Mouse (Mus musculus) urinary bladder, adult 2 months (tissue): ENCODE results near the gene Clec2e. TPM values are rescaled to one million over a fixed set of nuclear protein-coding genes. Genes with fewer than 3 reads are reported as not detected.
"Not testable (repeated sequence)": the region's sequence is repeated elsewhere in the genome, so short reads cannot be mapped to it uniquely, and the experiment has no call there.

ENCODE experiments used
- DNase-seq: peaks from one replicate; pipeline ENCODE4 v3.0.0; 2022; ENCODE audit warnings: low spot score
- polyA plus RNA-seq: library from polyadenylated mRNA; depleted of rRNA; stranded (reverse); fragments of >200 nt; gene quantifications from 2 replicates; pipeline ENCODE4 v1.2.3, GENCODE M21; 2012; rRNA removed

Gene Clec2e
- 0.12 and 0.18 TPM in 2 replicates for polyA plus RNA-seq

- not testable (repeated sequence) for DNase-seq
Measured at GRCm38 (mm10) chr6:129100794-129101193, at the start of gene Clec2e. Clec2e (minus strand) TSS chr6:129100913.

- no peak for DNase-seq
Measured at GRCm38 (mm10) chr6:129146812-129147211, 46.1 kb upstream of the Clec2e start.

- no peak for DNase-seq
Measured at GRCm38 (mm10) chr6:129132604-129133341, 32.1 kb upstream of the Clec2e start.

- DNase-seq, result no peak
Measured at GRCm38 (mm10) chr6:129126861-129127260, 26.1 kb upstream of the Clec2e start.

- DNase-seq, result not testable (repeated sequence)
Measured at GRCm38 (mm10) chr6:129124531-129124930, 23.8 kb upstream of the Clec2e start.

GRCm38 (mm10) chr6:129116223-129116622 is 15.5 kb upstream of the Clec2e start:
- no peak for DNase-seq

- not testable (repeated sequence) for DNase-seq
Measured at GRCm38 (mm10) chr6:129114237-129114636, 13.5 kb upstream of the Clec2e start.

GRCm38 (mm10) chr6:129113769-129114168 is 13.1 kb upstream of the Clec2e start:
- DNase-seq, result no peak

- no peak for DNase-seq
Measured at GRCm38 (mm10) chr6:129113030-129113673, 12.4 kb upstream of the Clec2e start.

GRCm38 (mm10) chr6:129112526-129112925 is 11.8 kb upstream of the Clec2e start:
- no peak for DNase-seq

- no peak for DNase-seq
Measured at GRCm38 (mm10) chr6:129107916-129108315, 7.2 kb upstream of the Clec2e start.

- no peak for DNase-seq
Measured at GRCm38 (mm10) chr6:129102858-129103555, 2.3 kb upstream of the Clec2e start.

GRCm38 (mm10) chr6:129101604-129102003 is 891 bp upstream of the Clec2e start:
- DNase-seq, result no peak

GRCm38 (mm10) chr6:129097929-129098328 is 2.8 kb downstream of the Clec2e start:
- DNase-seq, result no peak

GRCm38 (mm10) chr6:129095166-129095565 is 5.5 kb downstream of the Clec2e start:
- no peak for DNase-seq

- DNase-seq, result not testable (repeated sequence)
Measured at GRCm38 (mm10) chr6:129088596-129088995, 12.1 kb downstream of the Clec2e start.

GRCm38 (mm10) chr6:129088161-129088560 is 12.6 kb downstream of the Clec2e start:
- no peak for DNase-seq

- not testable (repeated sequence) for DNase-seq
Measured at GRCm38 (mm10) chr6:129086031-129086430, 14.7 kb downstream of the Clec2e start.

GRCm38 (mm10) chr6:129085098-129085497 is 15.6 kb downstream of the Clec2e start:
- DNase-seq, result no peak

GRCm38 (mm10) chr6:129066986-129067385 is 33.7 kb downstream of the Clec2e start:
- DNase-seq, result no peak

- DNase-seq, result no peak
Measured at GRCm38 (mm10) chr6:129066530-129066929, 34.2 kb downstream of the Clec2e start.

GRCm38 (mm10) chr6:129065857-129066256 is 34.9 kb downstream of the Clec2e start:
- no peak for DNase-seq

- DNase-seq, result no peak
Measured at GRCm38 (mm10) chr6:129065407-129065806, 35.3 kb downstream of the Clec2e start.
